Mouse (Mus musculus) cerebellum, postnatal 4 days (tissue): ENCODE data around the gene Dusp10.

Experiments used
- DNase-seq, 2 experiments: peaks; one replicate each; pipeline ENCODE4 v3.0.0; 2022; ENCODE audit warnings: low spot score in 2 of 2, mixed read lengths in 1 of 2

The Dusp10 gene

DNA sequence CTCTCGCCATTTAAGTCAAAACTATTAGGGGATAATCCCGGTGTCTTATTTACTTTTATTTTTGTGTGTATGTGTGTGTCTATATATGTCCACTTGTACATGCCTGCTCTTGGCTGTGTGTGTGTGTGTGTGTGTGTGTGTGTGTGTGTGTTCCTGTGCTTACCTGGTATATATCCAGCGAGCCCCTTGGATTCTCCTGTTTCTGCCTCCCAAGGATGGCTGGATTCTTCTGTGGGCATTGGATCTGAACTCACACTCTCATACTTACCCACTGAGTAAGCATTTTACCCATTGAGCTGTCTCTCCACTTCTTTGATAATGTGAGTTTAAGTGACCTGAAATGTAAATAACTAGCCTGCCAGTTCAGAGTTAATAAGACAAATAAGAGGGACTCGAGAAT is 40.6 kb downstream of the Dusp10 start:
- no peak for DNase-seq

DNA sequence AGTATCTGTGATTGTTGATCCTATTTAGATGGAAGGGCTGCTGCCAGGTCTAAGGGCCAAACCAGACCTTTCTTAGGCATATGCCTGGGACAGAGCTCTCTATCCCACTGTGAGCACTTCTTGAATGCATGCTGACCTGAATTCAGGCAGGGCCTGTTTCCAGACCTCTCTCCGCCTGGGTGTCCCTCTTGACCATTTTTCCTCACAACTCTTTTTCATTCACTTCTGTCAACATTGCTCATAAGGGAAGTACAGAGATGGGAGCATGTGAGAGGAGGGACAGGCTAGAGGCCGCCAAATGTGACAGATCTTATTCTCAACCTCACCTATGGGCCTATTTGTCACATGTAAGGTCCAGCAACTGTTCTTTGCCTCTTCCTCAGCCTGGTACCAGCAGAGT is 41.1 kb downstream of the Dusp10 start:
- no peak for DNase-seq

DNA sequence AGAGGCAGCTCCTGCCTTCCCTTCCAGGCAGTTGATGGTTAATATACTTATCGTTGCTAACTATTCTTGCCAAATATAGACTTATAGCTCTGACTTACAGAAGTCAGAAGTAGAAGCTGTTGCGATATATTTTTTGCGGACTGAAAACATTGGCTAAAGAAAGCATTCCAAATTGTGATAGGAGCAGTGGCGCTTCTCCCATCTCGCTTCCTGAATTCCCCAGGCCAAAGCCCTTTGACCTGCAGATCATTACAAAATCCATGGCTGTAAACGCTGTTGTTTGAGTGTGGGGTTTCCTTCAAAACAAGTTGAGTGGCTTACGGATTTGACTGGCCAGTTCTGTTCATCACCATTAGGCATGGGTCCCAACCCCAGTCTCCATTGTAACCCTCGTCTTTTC is 45.1 kb downstream of the Dusp10 start:
- DNase-seq = no peak

DNA sequence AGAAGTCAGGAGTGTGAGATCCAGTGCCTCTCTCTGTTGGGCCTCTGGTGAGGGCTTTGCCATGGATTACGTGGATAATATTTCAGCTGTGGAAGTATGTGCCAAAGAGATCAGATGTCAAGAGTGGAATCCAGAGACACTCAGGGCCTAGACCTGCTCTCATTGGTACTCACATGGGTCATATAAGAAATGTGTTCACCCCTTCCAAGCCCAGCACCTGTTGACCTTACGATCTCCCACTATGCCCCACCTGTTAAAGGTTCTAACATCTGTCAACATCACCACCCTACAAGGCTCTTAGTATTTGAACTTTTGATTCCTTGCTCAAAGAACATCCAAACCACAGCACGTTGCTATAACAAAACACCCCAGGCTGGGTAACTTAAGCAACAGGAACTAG is 46.7 kb downstream of the Dusp10 start:
- DNase-seq = no peak

DNA sequence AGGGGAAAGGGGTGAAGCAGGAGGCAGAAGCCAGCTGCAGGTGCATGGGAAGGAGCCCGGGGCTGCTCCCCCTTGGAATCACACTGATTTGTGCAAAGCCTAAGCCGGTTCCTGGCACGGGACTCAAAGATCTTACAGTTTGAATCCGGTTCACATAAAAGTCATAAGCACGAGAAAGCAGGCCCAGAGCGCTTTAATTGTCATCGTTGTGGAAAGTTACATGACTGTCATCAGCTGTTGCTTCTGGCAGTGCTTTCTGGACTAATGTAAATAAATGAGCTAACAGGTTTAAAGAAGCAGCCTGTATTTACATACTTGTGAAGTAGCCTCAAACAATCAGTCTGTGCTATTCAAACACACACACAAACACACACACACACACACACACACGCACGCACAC is 47.3 kb downstream of the Dusp10 start:
- no peak for DNase-seq

DNA sequence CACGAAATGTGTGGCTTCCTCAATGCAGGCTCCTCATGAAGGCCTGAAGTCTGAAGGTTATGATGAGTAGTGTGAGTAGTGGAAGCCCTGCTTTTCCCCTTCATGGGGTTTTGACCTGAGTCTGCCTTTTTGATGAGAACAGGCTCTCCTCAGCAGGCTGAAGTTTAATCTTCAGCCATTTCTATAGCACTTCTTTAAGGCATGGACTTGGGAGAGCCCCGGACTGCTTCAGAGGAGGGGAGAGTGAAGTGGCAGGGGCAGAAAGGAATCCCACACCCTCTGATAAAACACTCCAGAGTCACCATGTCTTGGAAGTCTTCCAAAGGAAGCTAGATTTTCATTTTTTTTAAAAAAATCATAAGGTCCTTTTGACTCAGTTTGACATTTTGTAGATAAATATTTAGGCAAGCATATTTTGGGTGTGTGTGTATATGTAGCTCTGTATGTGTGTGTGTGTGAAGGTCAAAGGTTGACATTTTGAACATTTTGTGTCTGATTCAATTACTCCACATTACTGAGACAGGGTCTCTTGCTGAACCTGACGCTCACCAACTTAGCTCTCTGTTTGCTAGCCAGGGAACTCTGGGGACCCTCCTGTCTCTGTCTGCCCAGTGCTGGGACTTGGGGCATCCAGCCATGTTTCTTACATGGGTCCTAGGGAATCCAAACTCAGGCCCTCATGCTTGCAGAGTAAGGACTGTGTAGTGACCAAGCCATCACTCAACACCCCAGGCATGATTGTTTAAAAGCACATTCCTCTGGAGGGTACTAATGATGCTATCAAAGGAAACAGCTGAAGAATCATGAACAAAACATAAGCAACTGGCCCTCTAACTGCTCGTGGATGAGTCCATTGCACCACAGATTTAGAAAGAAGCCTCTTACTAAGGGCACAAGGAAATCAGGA is 48.0 kb downstream of the Dusp10 start:
- DNase-seq = no peak

DNA sequence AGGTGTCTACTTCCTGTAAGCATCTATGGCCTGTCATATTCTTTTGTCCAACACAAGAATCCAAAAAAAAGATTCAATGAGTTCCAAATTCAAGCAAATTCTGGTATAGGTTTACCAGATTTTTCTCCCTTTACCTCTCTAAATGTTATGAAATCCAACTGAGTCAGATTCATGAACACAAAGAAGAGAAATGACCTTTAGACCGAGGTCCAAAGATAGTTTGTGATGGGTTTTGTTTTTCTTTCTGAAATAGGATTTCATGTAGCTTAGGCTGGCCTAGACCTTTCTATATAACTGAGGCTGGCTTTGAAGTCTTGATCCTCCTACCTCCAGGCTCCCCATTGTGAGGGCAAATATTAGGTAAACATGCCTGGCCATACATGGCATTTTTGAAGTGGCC is 48.8 kb downstream of the Dusp10 start:
- DNase-seq = no peak

DNA sequence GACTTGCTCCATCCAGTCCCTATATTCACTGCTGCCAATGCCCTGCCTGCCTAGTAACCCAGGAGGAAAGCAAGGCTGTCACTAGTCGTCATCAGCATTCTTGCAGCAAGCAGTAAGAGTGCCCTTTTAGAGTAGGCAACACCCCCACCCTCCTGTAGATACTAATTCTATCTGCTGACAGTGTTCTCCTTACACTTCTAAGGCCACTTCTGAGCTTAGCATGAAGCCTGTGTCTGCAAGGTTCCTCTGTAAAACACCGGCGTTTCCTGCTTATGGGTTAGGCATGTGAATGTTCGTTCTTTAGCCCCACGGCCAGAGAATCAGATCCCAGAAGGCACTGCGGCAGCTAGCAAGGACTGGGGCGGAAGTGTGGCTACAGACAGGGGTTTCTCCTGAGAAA is 51.2 kb downstream of the Dusp10 start:
- no peak for DNase-seq

DNA sequence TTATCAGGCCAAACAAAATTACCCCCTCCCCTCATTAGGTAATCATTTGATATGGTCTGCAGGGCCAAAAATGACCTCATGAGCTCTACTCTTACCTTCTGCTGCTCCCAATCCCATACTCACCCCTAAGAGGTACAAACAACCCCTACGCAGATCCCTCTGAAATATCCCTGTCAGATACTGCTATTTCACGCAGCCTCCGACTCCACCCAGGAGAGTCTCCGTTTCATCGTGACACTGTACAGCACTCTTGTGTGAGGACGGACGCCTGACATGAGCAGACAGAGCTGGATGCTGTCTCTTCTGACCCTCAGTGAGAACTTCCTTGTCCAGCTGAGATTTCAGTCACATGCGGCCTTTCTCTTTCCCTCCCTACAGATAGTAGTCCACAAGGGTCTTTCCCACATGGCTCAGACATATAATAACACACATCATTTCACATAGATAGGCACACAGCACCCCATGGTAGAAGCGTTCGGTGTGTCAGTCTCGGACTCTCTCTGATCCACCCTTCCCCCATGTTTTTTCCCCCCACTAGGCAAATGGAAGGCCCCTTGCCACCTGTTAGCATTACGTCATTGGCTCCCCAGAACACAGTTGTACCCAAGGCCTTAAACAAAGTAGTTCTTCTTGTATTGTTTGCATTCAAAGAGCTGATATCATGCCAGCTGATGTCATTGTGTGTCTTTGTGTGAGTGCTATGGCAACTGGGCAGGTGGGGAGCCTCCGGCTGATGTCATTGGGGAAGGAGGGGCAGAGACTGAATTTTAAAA is 52.7 kb downstream of the Dusp10 start:
- no peak for DNase-seq

DNA sequence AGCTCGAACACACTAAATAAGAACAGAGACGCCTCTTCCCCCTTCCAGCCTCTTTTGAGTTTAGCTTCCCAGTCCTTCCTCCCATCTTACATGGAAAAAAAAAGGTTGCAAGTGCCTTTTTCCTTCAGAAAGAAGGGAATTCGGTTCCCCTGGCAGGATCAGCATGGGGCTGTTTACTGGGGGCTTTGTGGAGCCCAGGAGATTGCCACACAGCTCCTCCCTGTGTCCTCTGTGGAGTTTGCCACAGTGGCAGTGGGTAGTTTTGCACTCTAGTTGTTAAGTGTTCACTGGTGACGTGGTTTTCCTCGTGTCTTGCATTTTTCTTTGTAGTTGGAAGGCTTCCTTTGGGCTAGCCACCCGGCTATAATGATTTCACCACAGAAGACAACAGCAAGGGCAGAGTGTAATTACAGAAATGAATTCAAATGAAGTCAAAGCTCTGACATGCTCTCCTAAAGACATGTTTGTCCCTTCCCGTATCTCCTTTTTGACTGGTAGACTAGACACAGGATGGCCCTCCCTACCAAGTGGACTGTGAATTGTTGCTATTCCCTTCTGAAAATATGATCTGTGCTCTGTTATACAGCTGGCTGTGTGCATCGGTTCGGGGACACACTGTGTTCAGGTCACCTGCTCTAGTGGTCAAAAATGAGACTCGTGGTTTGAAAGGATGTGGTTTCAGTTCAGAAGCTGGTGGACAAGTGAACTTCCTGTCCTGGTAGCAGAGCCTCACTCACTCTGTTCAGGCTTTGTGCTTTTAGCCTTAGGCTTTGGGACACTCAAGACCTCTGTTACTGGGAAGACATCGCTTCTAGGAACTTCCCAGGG is 53.6 kb downstream of the Dusp10 start:
- no peak for DNase-seq

DNA sequence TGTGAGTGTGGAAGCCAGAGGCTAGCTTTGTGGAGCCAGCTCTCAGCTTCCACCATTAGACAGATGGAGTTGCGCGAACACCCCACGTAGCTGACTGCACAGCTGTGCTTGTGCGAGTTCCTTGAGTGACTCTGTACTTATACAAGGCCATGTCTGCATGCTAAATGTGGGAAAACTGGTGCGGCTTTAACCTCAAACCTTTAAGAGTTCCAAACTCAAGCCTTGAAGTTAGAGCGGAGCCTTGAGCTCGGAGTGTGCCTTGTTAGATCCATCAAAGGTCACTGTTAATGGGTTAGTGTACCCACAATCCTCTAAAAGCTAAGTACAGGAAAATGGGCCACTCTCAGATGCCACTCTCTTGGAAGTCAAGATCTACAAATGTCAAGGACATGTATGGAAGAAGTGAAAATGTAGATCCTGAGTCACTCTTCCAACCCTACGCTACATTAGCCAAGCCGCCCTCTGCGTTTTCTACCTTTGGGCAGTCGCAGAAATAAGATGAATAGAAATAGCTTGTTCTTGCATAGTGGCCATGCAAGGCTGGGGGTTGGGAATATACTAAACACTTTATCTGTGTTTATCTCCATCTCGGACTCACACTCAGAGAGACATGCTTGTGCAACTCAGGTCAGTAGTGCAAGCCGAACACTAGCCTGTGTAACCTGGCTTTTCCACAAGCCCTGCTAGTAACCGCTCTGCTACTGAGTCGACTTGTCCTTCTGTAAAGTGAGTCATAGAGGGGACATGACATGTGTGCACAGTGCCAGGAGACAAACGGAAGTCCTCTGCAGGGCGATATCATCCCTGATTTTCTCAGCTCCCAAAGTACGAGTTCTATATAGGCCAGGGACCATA is 54.8 kb downstream of the Dusp10 start:
- no peak for DNase-seq

DNA sequence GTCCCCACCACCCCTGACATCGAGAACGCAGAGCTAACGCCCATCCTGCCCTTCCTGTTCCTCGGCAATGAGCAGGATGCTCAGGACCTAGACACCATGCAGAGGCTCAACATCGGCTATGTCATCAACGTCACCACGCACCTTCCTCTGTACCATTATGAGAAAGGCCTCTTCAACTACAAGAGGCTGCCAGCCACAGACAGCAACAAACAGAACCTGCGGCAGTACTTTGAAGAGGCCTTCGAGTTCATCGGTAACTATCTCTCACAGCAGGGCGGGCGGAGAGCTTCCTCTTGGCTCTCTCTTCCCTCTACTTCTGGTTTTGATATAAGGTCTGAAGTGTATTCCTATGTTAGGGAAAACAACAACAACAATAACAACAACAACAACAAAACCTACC is 55.9 kb downstream of the Dusp10 start:
- DNase-seq = no peak

DNA sequence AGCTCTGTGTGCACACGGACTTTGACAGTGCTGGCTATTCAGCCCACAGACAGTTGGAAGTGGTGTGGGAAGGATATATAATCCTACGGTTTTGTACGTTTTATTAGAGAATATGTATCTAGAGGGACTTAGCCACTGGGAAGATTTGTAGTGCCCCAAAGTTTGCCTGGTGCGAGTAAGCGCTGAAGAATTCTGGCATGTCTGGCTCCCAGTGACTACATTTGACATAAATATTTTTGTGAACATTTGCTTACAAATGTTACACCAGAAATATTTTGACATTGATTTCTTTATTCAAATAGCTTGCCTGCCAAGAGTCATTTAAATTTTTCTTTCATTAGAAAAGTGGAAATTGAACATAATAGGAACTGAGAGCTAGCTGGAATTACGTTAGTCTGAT is 63.0 kb downstream of the Dusp10 start:
- no peak for DNase-seq

DNA sequence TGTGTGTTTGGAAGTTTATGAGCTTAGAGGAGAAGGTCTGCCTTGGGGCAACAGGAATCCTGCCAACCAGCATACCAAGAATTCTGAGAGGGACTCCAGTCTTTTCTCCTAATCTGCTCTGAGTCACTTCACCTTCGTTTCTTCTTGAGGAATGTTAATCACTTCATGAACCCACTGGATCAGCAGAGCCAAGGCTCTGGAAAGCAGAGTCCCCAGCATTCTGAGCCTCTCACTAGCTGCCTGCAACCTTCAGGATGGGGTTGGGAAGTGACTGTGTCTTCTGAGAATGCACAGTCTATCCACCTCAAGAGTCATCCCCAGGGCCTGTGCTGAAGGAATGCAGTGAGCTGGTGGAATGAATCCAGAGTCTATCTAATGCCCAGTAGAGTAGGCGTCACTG is 63.7 kb downstream of the Dusp10 start:
- DNase-seq = no peak

DNA sequence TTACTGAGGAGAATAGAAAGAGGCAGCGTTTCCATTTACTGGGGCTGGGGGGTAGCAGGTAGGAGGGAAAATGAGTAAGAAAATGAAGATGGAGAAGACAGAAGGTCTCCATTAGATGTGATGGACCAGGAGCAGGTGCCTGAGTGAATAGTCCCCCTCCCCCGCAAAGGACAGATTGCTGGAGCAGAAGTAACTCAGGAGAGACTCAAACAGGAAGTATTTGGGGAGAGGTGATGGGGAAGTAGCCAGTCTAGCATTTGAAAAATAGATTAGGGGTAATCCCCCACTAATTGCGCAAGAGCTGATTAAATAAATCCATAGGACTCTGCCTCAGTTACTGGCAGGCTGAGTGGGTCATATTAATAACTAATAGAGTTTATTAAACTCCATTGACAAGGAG is 66.2 kb downstream of the Dusp10 start:
- DNase-seq = no peak

DNA sequence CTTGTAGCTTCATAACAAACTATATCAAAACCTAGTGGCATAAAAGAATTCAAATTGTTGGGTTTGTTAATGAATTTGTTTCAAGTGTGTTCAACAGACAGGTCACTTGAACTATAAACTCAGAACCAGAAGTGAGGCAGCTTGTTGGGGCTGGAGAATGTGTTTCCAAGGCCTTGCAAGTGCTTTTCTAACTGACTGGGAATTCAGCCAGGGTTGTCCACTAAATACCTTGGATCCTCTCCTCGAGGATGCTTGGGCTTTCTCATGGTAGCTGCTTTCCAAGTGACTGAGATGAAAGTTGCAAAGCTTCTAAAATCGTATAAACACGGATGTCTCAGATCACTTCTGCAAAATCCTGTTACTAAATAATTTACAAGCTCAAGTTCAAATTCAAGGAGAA is 69.6 kb downstream of the Dusp10 start:
- no peak for DNase-seq

DNA sequence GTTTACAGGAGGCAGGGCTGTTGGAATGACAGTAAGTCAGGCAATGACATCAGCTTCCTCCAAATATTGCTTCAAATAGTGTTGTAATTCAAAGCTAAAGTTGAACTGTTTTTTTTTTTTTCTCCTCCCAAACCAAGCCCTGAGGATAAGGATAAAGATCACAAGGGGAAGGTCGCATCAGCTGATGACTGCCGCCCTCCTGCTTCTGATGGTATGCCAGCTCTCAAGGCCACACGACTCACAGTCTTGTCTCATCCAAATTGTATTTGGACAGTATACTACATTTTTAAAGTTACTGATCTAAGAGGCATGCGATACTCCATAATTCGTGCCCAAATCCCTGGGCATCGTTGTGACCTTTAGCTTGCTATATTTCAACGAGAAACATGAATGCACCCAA is 70.1 kb downstream of the Dusp10 start:
- DNase-seq = no peak

DNA sequence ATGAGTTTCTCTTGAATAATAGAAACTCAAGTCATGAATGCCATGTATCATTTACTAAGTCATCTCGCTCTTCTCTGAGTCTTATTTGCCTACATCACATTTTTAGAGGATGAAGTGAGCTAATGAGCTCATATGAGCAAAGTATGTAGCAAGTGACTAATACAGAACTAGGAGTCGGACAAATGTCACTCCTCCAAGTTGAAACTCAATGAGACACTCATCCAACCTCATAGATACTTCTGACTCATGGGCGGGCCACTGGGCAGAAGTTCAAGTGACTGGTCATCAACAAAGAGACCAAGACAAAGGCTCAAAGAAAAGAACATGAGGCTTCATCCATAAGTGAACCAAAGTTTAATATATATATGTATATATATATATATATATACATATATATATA is 71.9 kb downstream of the Dusp10 start:
- no peak for DNase-seq

DNA sequence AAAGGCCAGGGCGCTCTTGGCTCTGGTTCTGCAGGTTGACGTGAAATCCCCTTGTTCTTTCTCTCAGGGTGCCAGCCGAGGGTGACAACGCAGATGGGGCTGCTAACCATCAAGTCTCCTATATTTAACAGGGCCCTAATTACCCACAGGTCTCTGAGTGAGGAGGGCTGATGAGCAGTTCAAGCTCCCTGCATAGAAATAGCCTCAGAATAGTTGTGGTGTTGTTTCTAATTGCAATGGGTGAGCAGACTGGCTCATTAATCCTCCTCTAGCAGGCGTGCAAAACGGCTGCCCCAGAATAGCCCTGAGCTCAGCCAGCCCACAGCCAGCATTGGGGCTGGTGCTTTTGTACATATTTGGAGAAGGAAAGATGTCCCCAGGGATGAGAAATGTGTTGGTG is 77.4 kb downstream of the Dusp10 start:
- no peak for DNase-seq

DNA sequence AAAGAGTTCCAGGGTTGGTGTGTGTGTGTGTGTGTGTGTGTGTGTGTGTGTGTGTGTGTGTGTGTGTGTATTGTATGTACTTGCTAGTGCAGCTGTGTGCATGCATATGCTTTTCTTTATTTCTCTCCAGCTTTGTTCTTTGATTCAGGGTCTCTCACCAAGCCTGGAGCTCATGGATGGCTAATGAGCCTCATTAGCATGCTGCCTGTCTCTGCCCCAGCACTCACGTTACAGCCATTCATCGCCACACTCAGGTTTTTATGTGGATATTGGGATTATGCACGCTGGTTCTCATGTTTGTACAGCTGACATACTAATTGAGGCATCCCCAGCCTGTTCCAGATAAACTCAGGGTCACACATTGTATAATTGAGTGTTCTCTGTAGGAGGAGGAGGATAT is 81.8 kb downstream of the Dusp10 start:
- no peak for DNase-seq

DNA sequence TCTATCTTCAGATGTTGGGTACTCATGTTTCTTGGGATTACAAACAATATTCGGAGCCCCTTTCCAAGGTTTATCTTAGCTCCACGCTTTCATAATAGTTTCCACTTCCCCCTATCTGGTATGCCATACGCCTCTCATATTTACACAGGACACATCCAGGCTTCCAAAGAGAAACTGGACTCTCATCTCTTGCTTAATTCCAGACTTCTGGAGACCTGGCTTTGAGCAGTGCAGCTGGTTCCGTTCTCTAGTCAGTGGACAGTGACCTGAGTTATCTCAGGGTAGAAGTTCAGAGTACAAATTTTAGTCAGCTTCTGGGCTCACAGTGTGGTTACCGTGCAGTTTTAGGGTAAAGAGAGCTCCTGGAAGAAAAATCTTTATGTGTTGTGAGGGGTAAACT is 87.3 kb downstream of the Dusp10 start:
- no peak for DNase-seq
